Mouse (Mus musculus): ENCODE data around the gene Lgr6.

The Lgr6 gene

DNA sequence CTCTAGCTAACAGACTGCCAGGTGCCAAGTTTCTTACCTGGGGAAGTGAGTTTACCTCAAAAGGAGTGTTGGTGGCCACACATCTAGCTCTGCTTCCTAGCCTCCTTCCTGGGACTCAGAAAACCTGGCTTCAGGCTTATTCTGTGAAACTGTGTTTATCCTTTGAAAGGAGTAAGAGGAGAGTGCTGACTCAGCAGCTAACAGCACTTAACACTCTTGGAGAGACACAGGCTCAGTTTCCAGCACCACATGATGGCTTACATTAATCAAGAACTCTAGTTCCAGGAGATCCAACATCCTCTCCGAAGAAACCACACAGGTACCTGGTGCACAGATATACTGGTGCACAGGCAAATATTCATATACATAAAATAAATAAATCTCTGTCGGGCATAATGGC, 162.2 kb downstream of the Lgr6 start:
- DNase-seq: no peak

DNA sequence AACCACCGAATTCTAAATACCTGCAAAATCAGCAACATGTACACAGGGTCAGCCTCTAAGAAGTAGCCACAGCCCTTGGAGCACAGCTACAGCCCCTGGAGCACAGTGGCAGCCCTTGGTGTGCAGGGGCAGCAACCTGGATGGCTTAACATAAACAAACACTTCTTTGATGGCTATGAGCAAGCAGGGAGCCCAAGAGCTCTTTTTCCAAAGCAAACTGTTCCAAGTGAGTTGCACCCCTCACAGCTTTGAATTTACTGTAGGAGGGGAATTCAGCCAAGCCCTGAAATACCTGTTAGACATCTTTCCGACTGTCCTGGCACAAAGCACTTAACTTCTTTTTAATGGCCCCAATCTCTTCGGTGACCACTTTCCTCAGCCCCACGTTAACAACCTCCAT, 164.2 kb downstream of the Lgr6 start:
- DNase-seq: no peak

DNA sequence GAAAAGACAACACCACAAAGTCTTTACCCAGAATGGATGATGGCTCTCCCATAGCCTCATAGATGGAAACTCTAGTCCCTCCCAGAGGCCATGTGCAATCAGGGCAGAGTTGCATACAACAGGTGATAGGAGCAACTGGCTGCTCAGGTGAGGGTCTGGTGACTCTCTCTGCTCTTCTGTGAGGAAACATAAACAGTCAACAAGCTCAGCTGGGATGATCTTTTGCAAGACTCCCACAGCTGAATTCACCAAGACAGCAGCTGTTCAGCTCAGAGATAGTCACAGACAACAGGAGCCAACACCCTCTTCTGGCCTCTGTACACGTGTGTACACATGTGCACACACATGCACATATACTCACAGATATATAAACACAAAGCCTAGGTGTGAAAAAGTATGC, 166.8 kb downstream of the Lgr6 start:
- no peak for DNase-seq

DNA sequence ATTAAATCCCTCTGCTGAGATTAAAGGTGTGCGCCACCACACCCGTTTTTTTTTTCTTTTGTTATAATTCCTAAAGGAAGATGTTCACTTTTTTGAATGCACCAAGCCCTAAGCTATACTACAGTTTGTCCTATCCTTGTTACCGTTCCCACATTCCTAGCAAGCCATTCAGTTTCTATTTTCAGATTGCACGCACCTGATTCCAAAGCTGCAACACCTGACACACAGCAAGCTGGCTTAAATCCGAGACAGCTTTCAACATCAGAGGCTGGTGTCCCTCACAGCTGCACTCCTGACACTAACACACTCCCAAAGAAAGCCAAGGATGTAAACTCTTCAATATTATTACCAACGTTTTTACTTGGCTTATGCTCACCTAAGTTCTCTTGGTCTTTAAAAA, 168.7 kb downstream of the Lgr6 start:
- DNase-seq: no peak

Measured in kidney, postnatal 4 days (tissue).